Mouse (Mus musculus) midbrain, embryonic 11.5 days (tissue): ENCODE data around the gene Eloa. TPM values are rescaled to one million over a fixed set of nuclear protein-coding genes. Genes with fewer than 3 reads are reported as not detected.

ENCODE experiments used
- ATAC-seq: fragments of 200-750 bp; cut with Nextera tagmentation; 2 replicates; pipeline ENCODE4 v1.8.0; 2017; ENCODE audit warnings: moderate TSS enrichment, moderate library complexity; ENCODE audit not compliant: low FRiP score
- DNase-seq: peaks from one replicate; pipeline ENCODE4 v3.0.0; 2015; ENCODE audit warnings: low spot score; ENCODE audit errors: missing footprints
- H3K27ac ChIP-seq: fragments of 300-500 bp; sonication (generic); 2 replicates; pipeline ENCODE4 v1.5.1; 2014; ENCODE audit warnings: low read depth, low read length
- H3K27me3 ChIP-seq: fragments of 300-500 bp; sonication (generic); 2 replicates; pipeline ENCODE4 v1.6.1; 2014; ENCODE audit warnings: mild to moderate bottlenecking, low read length, moderate library complexity, mixed read lengths; ENCODE audit not compliant: control insufficient read depth, insufficient read depth
- H3K36me3 ChIP-seq: fragments of 300-500 bp; sonication (generic); 2 replicates; pipeline ENCODE4 v1.6.1; 2014; ENCODE audit warnings: mild to moderate bottlenecking, low read length, moderate library complexity, mixed read lengths; ENCODE audit not compliant: control insufficient read depth, insufficient read depth
- H3K4me1 ChIP-seq: fragments of 300-500 bp; sonication (generic); 2 replicates; pipeline ENCODE4 v1.6.1; 2014; ENCODE audit warnings: low read length; ENCODE audit not compliant: control insufficient read depth, insufficient read depth
- H3K4me2 ChIP-seq: fragments of 300-500 bp; sonication (generic); 2 replicates; pipeline ENCODE4 v1.6.1; 2014; ENCODE audit warnings: mild to moderate bottlenecking, moderate library complexity
- H3K4me3 ChIP-seq: fragments of 300-500 bp; sonication (generic); 2 replicates; pipeline ENCODE4 v1.5.1; 2014; ENCODE audit warnings: low read depth, low read length
- H3K9ac ChIP-seq: fragments of 300-500 bp; sonication (generic); 2 replicates; pipeline ENCODE4 v1.6.1; 2014; ENCODE audit warnings: low read length
- H3K9me3 ChIP-seq: fragments of 300-500 bp; sonication (generic); 2 replicates; pipeline ENCODE4 v1.6.1; 2016; ENCODE audit warnings: low read length; ENCODE audit not compliant: control insufficient read depth
- WGBS: fragments of 180-500 bp; shearing (Covaris S2); extraction: QIAGEN DNeasy Blood & Tissue Kit; methylation state at CpG from one replicate; pipeline ENCODE4 v1.1.7; 2014; 5-methylcytosine and 5-hydroxymethylcytosine counted together
- polyA plus RNA-seq: library from polyadenylated mRNA; unstranded; fragments of >200 nt; fragmentation: Nextera tagmentation; extraction: Ambion mirVana; gene quantifications from 2 replicates; pipeline ENCODE4 v1.2.1, GENCODE M21; 2014

Gene Eloa
- polyA plus RNA-seq, 1 experiment from 2014 or later: 42.8 TPM

DNA sequence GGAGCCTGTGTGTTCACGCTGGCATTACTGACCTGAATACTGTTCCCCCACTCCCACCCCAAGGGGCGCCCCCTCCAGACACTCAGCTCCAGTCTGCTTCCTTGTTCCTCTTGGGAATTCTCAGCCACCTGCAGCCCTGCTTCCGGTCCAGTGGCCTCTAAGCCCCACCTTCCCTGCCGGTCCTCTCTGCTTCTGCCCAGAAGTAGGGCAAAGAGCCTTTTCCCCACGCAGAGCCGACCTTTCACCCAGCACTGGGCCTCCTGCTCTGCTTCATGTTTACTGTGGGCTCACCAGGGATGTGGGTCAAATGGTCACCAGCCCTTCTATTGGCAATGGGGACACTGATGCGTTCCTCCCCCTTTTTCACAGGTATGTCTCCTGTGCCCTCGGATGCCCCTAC lies 63.2 kb downstream of the Eloa start:
- no peak overlapping the region for H3K9ac ChIP-seq
- no peak overlapping the region for H3K27ac ChIP-seq
- no peaks in the 10 kb centered on the region for H3K36me3 ChIP-seq
- H3K4me3 ChIP-seq: no peak overlapping the region
- no peaks in the 10 kb centered on the region; the same call in 1 of the 2 replicates for H3K4me1 ChIP-seq
- H3K4me2 ChIP-seq: no peak overlapping the region
- H3K27me3 ChIP-seq: no peaks in the 10 kb centered on the region
- WGBS: 63% methylated on average over 8 of the region's 8 CpGs
- no peaks in the 10 kb centered on the region for H3K9me3 ChIP-seq
- DNase-seq (no peak), ATAC-seq (no peak)

DNA sequence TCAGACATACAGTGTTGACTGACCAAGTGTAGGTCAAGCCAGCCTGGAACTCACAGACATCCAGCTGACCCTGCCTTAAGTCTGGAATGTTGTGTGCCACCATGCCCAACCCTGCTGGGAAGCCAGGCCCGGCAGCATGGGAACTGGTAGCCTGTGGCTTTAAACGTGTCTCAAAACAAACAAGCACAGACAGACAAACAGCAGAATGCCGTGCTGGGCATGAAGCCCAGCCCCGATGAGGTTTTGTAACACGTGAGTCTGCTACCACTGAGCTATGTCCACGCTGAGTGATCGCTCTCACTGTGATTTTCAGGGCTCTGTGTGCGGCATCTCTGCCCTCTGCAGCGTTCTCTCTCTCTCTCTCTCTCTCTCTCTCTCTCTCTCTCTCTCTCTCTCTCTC lies 65.7 kb downstream of the Eloa start:
- no peak for DNase-seq
- no peaks in the 10 kb centered on the region for H3K9me3 ChIP-seq
- H3K4me1 ChIP-seq: no peaks in the 10 kb centered on the region
- no peaks in the 10 kb centered on the region for H3K27me3 ChIP-seq
- peaks cover 5% of the 10 kb centered on the region for H3K36me3 ChIP-seq
- no peak overlapping the region for H3K9ac ChIP-seq
- H3K4me2 ChIP-seq: no peak overlapping the region
- no peak overlapping the region for H3K27ac ChIP-seq
- H3K4me3 ChIP-seq: no peak overlapping the region
- 88% methylated on average over 9 of the region's 9 CpGs for WGBS
- ATAC-seq: no peak

DNA sequence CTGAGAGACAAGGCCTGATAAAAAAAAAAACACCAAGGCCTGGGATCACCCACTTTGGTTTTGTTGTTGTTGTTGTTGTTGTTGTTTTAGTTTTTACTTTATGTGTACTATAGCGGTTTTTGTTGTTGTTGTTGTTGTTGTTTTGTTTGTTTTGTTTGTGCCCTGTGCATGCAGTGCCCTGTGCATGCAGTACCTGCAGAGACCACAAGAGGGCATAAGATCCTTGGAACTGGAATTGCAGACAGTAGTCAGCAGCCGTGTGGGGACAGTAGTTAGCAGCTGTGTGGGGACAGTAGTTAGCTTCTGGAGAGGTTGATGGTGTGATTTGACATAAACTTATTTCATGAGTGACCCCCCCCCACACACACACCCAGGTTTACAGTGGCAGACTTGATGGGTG lies 67.3 kb downstream of the Eloa start:
- peaks cover 5% of the 10 kb centered on the region for H3K36me3 ChIP-seq

More for the DNA sequence above, 67.3 kb downstream of the Eloa start:
- Histone ChIP-seq H3K27me3 (no peaks in the 10 kb centered on the region), H3K4me3 (no peak overlapping the region), H3K27ac (no peak overlapping the region), H3K9ac (no peak overlapping the region), H3K9me3 (no peaks in the 10 kb centered on the region), H3K4me2 (no peak overlapping the region), H3K4me1 (no peaks in the 10 kb centered on the region)
- peak; percentile 58; the same call in 1 of the 2 replicates for ATAC-seq
- WGBS: 17% methylated on average over 2 of the region's 2 CpGs
- DNase-seq: peak; percentile 97

Other genes with a start within 250 kb of the Eloa start
- 434 and 444 TPM in 2 replicates for gene Srsf10, start 166.0 kb downstream of the Eloa start, polyA plus RNA-seq
- gene Pnrc2, start 147.9 kb downstream of the Eloa start, polyA plus RNA-seq: 258 and 259 TPM in 2 replicates
- gene Cnr2, start 126.4 kb downstream of the Eloa start, polyA plus RNA-seq: 0.41 and 0.63 TPM in 2 replicates
- gene Fuca1, start 101.0 kb downstream of the Eloa start, polyA plus RNA-seq: 43.0 and 48.1 TPM in 2 replicates
- 55.1 and 62.9 TPM in 2 replicates for gene Hmgcl, start 75.3 kb downstream of the Eloa start, polyA plus RNA-seq
- 25.6 and 27.0 TPM in 2 replicates for gene Gale, start 58.0 kb downstream of the Eloa start, polyA plus RNA-seq
- gene Lypla2, start 49.1 kb downstream of the Eloa start, polyA plus RNA-seq: 136 and 144 TPM in 2 replicates
- 64.8 and 65.8 TPM in 2 replicates for gene Pithd1, start 34.5 kb downstream of the Eloa start, polyA plus RNA-seq
- gene Rpl11, start 31.7 kb upstream of the Eloa start, polyA plus RNA-seq: 333 and 390 TPM in 2 replicates
- gene Id3, start 121.7 kb upstream of the Eloa start, polyA plus RNA-seq: 500 and 543 TPM in 2 replicates
- gene E2f2, start 150.6 kb upstream of the Eloa start, polyA plus RNA-seq: 6.8 and 8.0 TPM in 2 replicates
- 2.8 and 3.2 TPM in 2 replicates for gene Asap3, start 184.6 kb upstream of the Eloa start, polyA plus RNA-seq
- gene Tcea3, start 226.0 kb upstream of the Eloa start, polyA plus RNA-seq: 1.5 and 1.7 TPM in 2 replicates